Mouse (Mus musculus): ENCODE measurements around the gene Cdt1.
A peak's percentile ranks its signal among the peaks of the same experiment; 100 is the strongest.

- TF ChIP-seq CTCF (IDR thresholded peaks at IDR 0.05; ENCODE audit: extremely low read depth, insufficient read depth, insufficient read length, insufficient replicate concordance) (no peak), POLR2A (IDR thresholded peaks at IDR 0.05; ENCODE audit: low read depth, low read length) (peak; percentile 87)
Observed at GRCm38 (mm10) chr8:122556030-122557009, 11.5 kb upstream of the Cdt1 start.

Measured in spleen, adult 2 months (tissue).